Mouse (Mus musculus) olfactory bulb, adult 2 months (tissue): Measurements from ENCODE around the gene Slmap. TPM values are rescaled to one million over a fixed set of nuclear protein-coding genes. Genes with fewer than 3 reads are reported as not detected.

ENCODE experiments used
- H3K27ac ChIP-seq: fragments of 200-500 bp; 2 replicates; pipeline ENCODE4 v1.5.1; 2012; ENCODE audit warnings: low read depth, low read length; ENCODE audit not compliant: insufficient read depth
- H3K4me1 ChIP-seq: fragments of 200-500 bp; 2 replicates; pipeline ENCODE4 v1.6.1; 2012; ENCODE audit warnings: low read length; ENCODE audit not compliant: control insufficient read depth, insufficient read depth
- H3K4me3 ChIP-seq: fragments of 200-500 bp; 2 replicates; pipeline ENCODE4 v1.5.1; 2012; ENCODE audit warnings: mild to moderate bottlenecking, low read depth, low read length, moderate library complexity; ENCODE audit not compliant: insufficient read depth
- CTCF ChIP-seq: fragments of 200-500 bp; IDR thresholded peaks from 2 replicates; pipeline ENCODE4 v1.5.1; 2012; ENCODE audit warnings: low read depth, mild to moderate bottlenecking, low read length, moderate library complexity; ENCODE audit not compliant: insufficient read depth
- POLR2A ChIP-seq: fragments of 200-500 bp; IDR thresholded peaks from 2 replicates; pipeline ENCODE4 v1.6.1; 2012; ENCODE audit warnings: mild to moderate bottlenecking, low read depth, low read length, moderate library complexity; ENCODE audit not compliant: insufficient read depth
- WGBS: fragments of 180-500 bp; shearing (Covaris S2); methylation state at CpG from one replicate; pipeline ENCODE4 v1.1.7; 2018; 5-methylcytosine and 5-hydroxymethylcytosine counted together
- polyA plus RNA-seq: library from polyadenylated mRNA; stranded (reverse); fragments of >200 nt; gene quantifications from 2 replicates; pipeline ENCODE4 v1.2.4, GENCODE M21; 2012; ENCODE audit warnings: low replicate concordance; ENCODE audit not compliant: missing spikeins, insufficient read depth, insufficient read length

Gene Slmap
- polyA plus RNA-seq, 1 experiment, result not detected

- H3K27ac ChIP-seq, result no peak overlapping the region
- TF ChIP-seq POLR2A, result no peak
- TF ChIP-seq CTCF, result no peak
- no peaks in the 10 kb centered on the region for H3K4me1 ChIP-seq
- H3K4me3 ChIP-seq, result no peak overlapping the region
Observed at GRCm38 (mm10) chr14:26439996-26440395, 94.7 kb downstream of the Slmap start.

DNA sequence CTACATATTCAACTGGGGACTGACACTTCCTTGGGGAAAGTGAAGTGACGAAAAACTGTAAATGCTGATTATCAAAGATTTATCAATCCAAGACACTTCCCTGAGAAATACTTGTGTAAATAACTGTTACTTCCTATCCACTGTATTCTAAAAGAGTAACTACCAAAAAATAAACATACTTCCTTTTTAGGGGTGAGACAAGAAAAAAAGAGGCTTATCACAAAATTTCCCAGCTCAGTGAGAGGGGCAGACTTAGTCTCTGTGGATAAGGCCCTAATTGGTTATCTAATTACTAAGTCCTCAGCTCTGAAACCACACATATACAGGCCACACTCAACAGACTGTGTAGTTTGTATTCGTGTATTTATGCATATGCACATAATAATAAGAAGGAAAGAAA lies 97.0 kb downstream of the Slmap start:
- H3K4me3 ChIP-seq, result no peak overlapping the region
- TF ChIP-seq CTCF (no peak), POLR2A (no peak)
- no peak overlapping the region for H3K27ac ChIP-seq
- no peaks in the 10 kb centered on the region for H3K4me1 ChIP-seq
- WGBS, result 61% methylated on average over 2 of the region's 2 CpGs

GRCm38 (mm10) chr14:26436304-26436703 lies 98.4 kb downstream of the Slmap start:
- Histone ChIP-seq H3K27ac (no peak overlapping the region), H3K4me1 (no peaks in the 10 kb centered on the region), H3K4me3 (no peak overlapping the region)
- TF ChIP-seq POLR2A (no peak), CTCF (no peak)

DNA sequence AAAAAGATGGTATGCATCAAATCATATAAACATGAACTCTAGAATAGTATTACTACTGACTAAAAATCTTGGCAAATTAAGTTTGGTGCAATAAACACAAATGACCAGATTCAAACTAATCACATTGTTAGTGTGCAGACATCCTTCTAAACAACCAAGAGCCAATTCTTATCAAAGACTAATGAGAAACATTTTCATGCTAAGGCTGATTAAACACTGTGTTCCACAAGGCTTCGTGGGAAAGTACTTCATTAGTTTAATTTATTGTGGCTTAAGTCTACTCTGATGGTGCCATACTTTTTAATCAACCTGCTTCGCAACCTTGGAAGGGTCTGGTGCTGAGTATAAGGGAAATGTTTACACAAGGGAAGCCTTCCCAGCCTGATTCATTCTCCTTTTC lies 102.4 kb downstream of the Slmap start:
- no peak overlapping the region for H3K27ac ChIP-seq
- TF ChIP-seq POLR2A (no peak), CTCF (no peak)
- no peaks in the 10 kb centered on the region for H3K4me1 ChIP-seq
- 47% methylated on average over 2 of the region's 2 CpGs for WGBS
- no peak overlapping the region for H3K4me3 ChIP-seq

GRCm38 (mm10) chr14:26431919-26432318 lies 102.8 kb downstream of the Slmap start:
- no peak overlapping the region for H3K27ac ChIP-seq
- TF ChIP-seq CTCF (no peak), POLR2A (no peak)
- no peaks in the 10 kb centered on the region for H3K4me1 ChIP-seq
- WGBS, result 59% methylated on average over 2 of the region's 2 CpGs
- no peak overlapping the region for H3K4me3 ChIP-seq

- no peak overlapping the region for H3K27ac ChIP-seq
- no peaks in the 10 kb centered on the region for H3K4me1 ChIP-seq
- WGBS, result 81% methylated on average over 2 of the region's 2 CpGs
- TF ChIP-seq CTCF (no peak), POLR2A (no peak)
- no peak overlapping the region for H3K4me3 ChIP-seq
Observed at GRCm38 (mm10) chr14:26420231-26420630, 114.5 kb downstream of the Slmap start.

DNA sequence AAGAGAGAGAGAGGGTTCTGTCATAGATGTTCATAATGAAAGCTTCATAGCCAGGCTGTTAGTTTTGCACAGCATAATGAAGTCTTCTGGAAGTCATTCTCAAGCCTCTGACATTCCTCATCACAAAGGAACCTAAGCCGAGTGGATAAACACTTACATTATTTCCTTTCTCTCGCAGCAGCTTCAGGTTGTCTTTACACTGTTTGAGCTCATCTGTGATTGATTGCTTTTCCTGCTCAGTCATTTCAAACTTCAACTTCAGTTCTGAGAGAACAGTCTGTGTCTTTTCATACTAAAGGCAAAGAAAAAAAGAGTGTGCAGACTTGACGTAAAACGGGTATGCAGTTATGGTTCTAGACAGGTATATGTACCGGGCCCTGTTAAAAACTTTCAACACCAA lies 116.8 kb downstream of the Slmap start:
- Histone ChIP-seq H3K4me3 (no peak overlapping the region), H3K27ac (no peak overlapping the region), H3K4me1 (no peaks in the 10 kb centered on the region)
- WGBS, result 86% methylated on average over 5 of the region's 5 CpGs
- no peak for TF ChIP-seq CTCF
- TF ChIP-seq POLR2A, result no peak

DNA sequence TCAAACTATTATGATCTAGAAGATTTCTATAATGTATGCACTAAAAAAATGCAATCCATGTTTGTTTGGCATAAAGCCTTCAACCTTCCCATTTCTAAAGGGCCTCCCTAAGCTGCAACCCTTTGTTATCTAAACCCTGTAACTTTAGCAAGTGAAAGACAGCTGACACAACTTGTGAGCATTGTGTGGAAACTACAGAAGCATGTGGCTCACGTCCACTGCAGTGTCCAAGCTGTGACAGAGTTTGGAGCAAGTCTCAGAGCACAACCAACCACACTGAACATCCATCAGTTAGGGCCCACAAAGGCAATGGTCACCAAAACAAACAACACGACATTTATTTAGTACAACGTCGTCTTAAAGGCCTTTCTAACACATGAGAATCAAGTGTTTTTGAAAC lies 117.6 kb downstream of the Slmap start:
- no peaks in the 10 kb centered on the region for H3K4me1 ChIP-seq
- no peak for TF ChIP-seq POLR2A
- no peak for TF ChIP-seq CTCF
- WGBS, result 65% methylated on average over 4 of the region's 4 CpGs
- no peak overlapping the region for H3K4me3 ChIP-seq
- no peak overlapping the region for H3K27ac ChIP-seq

- Histone ChIP-seq H3K27ac (no peak overlapping the region), H3K4me3 (no peak overlapping the region), H3K4me1 (no peaks in the 10 kb centered on the region)
- TF ChIP-seq POLR2A, result no peak
- TF ChIP-seq CTCF, result no peak
- WGBS, result 88% methylated on average over 1 of the region's 1 CpGs
Observed at GRCm38 (mm10) chr14:26413581-26413980, 121.2 kb downstream of the Slmap start.

- H3K4me3 ChIP-seq, result no peak overlapping the region
- no peak overlapping the region for H3K27ac ChIP-seq
- H3K4me1 ChIP-seq, result no peaks in the 10 kb centered on the region
- 95% methylated on average over 7 of the region's 7 CpGs for WGBS
- no peak for TF ChIP-seq CTCF
Observed at GRCm38 (mm10) chr14:26406746-26407145, 128.0 kb downstream of the Slmap start.
